Mouse (Mus musculus) spleen, postnatal 4 days (tissue): ENCODE measurements around the gene Vangl1.
"Not testable (repeated sequence)": the region's sequence is repeated elsewhere in the genome, so short reads cannot be mapped to it uniquely, and the experiment has no call there.

Source experiments
- DNase-seq, 2 experiments: peaks; one replicate each; pipeline ENCODE4 v3.0.0; 2022; ENCODE audit warnings: low spot score in 2 of 2

Gene Vangl1

GRCm38 (mm10) chr3:102203781-102204721 lies at the start of gene Vangl1:
TSS of gene Vangl1 (minus strand) at chr3:102204693.
- peak in 1 of 2 experiments; percentile 71 for DNase-seq

DNA sequence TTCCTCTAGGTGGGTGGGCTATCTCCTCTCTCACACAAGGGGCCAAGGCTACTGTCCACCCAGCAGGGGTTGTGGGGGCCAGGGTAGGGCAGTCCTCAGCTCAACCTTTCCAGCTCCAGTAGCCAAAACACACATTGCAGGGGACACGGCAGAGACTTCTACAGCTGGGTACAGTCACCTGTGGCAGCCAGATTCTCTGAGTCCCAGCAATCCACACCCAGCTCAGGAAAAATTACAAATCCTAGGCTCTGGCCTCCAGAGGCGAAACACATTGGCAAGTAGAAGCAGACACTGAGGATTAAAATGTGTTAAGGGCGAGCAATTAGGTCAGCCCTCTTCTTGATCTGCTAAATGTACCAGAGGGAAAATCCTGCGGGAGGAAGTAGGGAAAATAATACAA lies 49.1 kb upstream of the Vangl1 start:
- DNase-seq: no peak

DNA sequence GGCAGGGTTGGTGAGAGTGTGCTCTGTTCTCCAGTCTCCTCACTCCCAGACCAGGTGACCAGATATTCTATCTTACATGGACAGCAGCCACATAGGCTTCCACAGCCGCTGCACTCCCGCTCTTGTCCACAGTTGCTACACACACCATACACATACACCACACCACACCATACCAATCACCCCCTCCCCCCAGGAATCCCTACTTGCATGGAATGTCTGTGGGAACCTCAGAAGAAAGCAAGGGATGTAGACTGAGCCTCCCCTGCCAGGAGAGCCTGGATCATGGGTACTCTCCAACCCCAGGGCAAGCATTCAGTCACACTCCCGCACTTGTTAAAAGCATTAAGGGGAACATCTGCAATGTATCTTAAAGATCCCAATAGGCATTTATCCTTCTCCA lies 48.4 kb upstream of the Vangl1 start:
- DNase-seq: no peak

- no peak for DNase-seq
Observed at GRCm38 (mm10) chr3:102250873-102251272, 46.4 kb upstream of the Vangl1 start.

GRCm38 (mm10) chr3:102249401-102249991 lies 45.0 kb upstream of the Vangl1 start:
- no peak for DNase-seq

GRCm38 (mm10) chr3:102244601-102245000 lies 40.1 kb upstream of the Vangl1 start:
- no peak for DNase-seq

GRCm38 (mm10) chr3:102242854-102243253 lies 38.4 kb upstream of the Vangl1 start:
- no peak for DNase-seq

- DNase-seq: no peak
Observed at GRCm38 (mm10) chr3:102231418-102232134, 27.1 kb upstream of the Vangl1 start.

- DNase-seq: no peak
Observed at GRCm38 (mm10) chr3:102222756-102223155, 18.3 kb upstream of the Vangl1 start.

- no peak for DNase-seq
Observed at GRCm38 (mm10) chr3:102218301-102218700, 13.8 kb upstream of the Vangl1 start.

- DNase-seq: no peak
Observed at GRCm38 (mm10) chr3:102214736-102215135, 10.2 kb upstream of the Vangl1 start.

DNA sequence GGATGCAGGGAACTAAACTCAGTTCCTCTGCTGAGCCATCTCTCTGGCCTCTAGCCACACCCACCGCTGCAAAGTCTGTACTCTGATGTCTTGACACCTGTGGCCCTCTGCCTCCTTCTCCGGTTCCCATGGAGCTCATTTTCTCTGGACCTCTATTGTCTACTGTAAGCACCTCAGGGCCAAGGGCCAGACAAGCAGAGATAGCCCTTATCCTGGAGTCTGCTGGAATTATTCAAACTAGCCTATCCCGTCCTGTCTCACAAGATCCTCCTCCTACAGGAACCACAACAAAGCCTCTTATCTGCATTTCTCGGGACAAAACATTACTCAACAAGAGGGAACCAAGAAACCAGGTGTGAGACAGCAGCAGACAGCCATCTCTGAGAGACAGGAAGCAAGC lies 9.8 kb upstream of the Vangl1 start:
- no peak for DNase-seq

DNA sequence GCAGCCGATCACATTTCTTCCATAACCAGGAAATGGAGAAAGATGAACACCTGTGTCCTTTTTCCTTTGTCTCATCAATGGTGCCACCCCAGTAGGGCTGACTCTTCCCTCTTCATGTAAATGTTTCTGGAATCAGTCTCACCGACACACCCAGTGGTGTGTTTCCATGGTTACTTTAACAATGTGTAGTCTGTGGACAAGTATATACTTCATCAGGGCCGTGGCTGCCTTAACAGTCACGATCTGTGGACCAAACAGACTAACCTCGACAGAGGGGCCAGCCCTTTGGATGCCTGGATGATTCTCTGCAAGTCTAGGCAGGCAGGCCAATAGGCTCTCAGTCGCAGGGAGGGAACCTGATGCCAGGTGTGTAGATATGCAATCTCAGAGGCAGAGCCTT lies 8.4 kb upstream of the Vangl1 start:
- no peak for DNase-seq

DNA sequence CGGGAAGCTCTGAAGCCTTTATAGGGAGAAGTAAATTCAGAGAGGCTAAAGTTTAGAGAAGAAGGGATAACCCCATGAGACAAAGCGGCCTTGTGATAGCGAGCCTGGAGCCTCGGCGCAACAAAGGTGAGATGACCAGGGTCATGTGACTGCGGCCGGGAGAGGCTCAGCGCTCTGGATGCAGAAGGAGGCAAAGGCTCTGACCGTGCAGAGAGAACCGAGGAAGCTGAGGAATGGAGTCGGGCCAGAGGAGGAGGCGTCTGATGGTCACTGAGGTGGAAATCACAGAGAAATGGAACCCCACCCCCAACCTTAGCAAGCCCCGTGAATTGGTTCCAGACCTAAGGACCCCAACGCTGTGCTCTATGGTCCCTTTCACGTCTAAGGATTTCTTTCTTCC lies 7.8 kb upstream of the Vangl1 start:
- DNase-seq: no peak

DNA sequence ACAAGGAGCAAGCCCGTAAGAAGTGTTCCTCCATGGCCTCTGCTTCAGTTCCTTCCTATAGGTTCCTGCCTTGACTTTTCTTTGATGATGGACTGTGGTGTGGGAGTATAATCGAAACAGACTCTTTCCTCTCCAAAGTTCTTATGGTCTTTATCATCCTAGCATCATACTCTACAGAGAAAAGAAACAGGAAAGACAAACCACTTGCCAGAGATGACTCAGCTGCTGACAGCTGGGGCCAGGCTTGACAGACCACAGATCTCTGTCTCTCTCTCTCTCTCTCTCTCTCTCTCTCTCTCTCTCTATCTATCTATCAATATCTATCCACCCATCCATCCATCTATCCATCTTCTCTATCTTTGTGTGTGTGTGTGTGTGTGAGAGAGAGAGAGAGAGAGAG lies 6.8 kb upstream of the Vangl1 start:
- no peak for DNase-seq

DNA sequence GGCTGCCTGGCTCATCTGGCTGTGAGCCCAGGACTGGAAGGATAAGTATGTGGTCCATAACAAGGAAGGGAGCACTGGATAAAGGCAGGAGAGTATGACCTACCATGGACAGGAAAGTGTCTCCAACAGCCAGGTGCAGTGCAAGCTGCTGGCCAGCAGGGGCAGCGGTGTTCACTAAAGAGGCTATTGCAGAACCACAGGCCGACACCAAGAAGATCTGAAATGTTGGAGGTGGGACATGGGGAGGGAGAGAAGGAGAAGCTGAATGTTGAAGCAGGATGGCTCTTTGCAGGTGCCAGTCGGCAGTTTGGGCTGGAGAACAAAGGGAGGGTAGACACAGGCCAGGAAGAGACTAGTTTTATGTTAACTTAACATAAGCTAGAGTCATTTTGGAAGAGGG lies 6.3 kb upstream of the Vangl1 start:
- peak; percentile 56 to 82 for DNase-seq

- DNase-seq: no peak
Observed at GRCm38 (mm10) chr3:102208861-102209260, 4.4 kb upstream of the Vangl1 start.

- no peak for DNase-seq
Observed at GRCm38 (mm10) chr3:102205458-102205830, 951 bp upstream of the Vangl1 start.

DNA sequence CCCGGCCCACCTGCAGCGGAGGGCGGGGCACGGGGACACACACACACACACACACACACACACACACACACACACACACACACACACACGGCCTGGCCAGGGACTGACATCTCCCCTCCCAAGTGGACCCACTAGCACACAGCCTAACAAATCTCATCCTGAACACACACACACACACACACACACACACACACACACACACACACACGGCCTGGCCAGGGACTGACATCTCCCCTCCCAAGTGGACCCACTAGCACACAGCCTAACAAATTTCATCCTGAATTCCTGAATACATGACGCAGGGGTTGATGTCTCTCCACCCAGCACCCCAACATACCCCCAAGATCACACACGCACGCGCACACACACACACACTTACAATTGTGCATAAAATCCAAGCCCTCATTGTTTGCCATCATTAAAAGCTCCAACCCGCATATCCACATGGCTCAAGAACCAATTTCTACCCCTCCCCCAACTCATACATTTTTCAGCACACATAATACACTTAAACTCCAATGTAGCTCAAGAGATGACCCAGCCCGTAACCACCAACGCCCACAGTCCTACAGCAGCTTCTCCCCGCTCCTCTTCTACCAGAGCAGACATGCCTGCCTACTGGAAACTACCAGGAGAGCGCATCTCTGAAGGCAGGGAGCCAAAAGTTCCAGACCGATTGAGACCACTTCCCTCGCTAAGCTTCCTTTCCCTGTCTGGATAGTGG lies 403 bp upstream of the Vangl1 start:
- DNase-seq: not testable (repeated sequence)

GRCm38 (mm10) chr3:102203131-102203530 lies 1.4 kb downstream of the Vangl1 start:
- no peak for DNase-seq

DNA sequence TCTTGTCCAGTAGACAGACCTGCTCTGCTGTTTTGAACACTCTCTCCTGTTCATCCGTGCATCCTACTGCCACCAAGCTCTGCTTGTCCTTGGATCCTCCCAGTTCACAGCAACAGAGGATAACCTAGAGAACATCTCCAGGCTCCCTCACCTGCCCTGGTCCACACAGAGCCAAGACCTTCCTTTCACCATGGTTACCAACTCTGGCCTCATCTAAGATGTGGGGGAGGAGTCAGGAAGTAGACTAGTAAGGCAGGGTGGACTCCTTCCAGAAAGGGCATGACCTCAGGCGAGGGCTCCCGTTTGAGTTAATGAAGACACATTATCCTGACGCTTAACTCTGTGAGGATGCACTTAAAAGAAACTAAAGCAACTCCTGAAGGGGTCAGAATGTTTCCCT lies 4.5 kb downstream of the Vangl1 start:
- no peak for DNase-seq

DNA sequence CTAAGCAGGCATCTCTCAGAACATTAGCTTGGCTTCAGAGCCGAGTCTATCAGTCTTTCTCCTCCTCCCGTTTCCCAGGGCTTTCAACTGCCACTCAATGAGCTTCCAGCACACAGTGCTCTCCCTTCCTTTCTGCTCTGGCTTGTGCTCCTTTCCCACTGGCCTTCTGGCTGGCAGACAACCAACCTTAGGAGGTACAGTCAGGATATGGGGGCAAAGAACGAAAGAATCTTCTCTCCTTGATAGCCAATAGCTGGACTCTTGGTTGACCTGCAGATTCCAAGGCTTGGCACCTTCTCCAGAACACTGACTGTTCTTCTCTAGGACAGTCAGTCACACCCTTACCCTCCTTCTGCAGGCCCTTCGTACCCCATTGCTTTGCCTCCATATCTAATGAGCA lies 5.3 kb downstream of the Vangl1 start:
- DNase-seq: no peak
